Mouse (Mus musculus) regulatory T cell (primary cell): ENCODE results near the gene Olfr482.

Experiments used
- in situ Hi-C: fragments of 300-600 bp; cut with MboI, MseI; formaldehyde crosslinking; loops from one replicate; pipeline ENCODE4 v1.15.1; 2025; ENCODE audit warnings: high pct_unique_total_duplicates

Gene Olfr482

DNA sequence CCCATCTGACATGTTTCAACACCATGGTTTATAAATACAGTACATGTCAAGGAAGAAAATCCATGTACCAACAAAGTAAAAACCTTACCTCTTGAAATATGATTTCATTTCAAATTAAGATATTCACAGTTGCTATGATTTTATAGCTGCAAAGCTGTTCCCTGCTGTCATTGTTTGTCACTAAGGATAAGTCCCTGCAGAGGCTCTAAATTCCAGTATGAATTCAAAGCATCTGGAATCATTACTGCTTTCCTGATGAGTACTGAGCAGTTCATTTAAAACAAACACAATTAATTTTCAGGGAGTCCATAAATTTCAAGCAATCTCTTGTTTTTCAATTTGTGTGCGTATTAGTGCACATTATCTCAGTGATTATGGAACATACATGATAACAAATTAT, at the start of gene Olfr482:
Gene Olfr482, minus strand, starts transcription at position 101 of the 400 bp plus-strand sequence.
- in situ Hi-C loops: no loop called here

DNA sequence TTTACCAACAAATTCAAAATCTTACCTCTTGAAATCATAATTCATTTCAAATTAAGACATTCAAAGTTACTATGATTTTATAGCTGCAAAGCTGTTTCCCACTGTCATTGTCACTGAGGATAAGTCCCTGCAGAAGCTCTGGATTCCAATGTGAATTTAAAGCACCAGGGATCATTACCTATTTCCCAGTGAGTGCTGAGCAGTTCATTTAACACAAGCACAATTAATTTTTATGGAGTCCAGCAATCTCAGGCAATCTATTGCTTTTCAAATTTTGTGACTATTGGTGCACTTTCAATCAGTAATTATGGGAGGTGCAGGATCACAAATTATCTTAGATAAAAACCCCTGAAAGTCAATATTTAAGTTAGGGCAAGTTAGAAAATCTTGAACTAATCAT, 30.0 kb upstream of the Olfr482 start, which contains the start of gene Olfr484:
Gene Olfr484, minus strand, starts transcription at position 101 of the 400 bp plus-strand sequence.
- in situ Hi-C loops: no loop called here

DNA sequence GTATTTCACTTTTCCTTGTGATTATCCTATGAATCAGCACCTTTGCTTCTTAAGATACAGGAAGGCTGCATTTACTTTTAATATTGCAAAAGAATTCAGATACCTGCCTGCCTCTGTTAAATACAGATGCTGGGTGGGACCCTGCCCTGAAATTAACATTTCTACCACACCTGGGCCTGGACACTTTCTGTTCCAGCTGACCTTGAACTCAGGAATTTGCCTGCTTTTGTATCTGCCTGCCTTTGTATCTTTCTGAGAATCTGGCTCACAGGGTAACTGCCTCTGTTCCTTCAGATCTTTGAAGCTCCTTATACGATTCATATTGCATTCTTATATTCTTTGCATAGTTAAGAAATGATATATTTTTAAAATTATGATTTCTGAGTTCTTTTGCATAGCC, 24.0 kb upstream of the Olfr482 start:
- in situ Hi-C loops: no loop called here

DNA sequence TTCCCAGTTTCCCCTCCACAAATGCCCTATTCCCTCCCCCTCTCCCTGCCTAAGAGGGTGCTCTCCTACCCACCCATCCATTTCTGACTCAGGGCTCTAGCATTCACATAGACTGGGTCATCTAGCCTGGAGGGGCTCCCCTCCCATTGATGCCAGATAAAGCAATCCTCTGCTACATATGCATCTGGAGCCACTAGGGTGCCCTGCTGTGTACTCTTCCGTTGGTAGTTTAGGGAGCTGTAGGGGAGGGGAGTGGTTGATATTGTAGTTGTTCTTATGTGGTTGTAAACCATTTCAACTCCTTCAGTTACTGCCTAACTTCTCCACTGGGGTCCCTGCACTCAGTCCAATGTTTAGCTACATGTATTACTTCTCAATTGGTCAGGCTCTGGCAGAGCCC, 23.3 kb upstream of the Olfr482 start:
- in situ Hi-C loops: no loop called here

DNA sequence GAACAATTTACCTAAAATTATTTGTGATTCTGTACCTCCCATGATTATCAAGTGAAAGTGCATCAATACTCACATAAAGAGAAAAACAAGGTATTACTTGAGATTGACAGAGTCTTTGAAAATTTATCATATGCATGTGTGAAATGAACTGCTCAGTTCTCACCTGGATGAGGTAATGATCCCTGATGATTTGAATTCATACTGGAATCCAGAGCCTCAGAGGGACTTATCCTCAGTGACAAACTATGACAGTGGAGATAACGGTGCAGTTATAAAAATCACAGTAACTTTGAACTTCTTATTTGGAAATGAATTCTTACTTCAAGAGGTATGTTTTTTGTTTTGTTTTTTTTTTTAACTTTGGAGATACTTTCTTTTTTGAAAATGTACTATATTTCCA, 3.2 kb upstream of the Olfr482 start, which contains the start of gene Olfr483:
Gene Olfr483, plus strand, starts transcription at position 301 of the 400 bp plus-strand sequence.
- in situ Hi-C loops: no loop called here

DNA sequence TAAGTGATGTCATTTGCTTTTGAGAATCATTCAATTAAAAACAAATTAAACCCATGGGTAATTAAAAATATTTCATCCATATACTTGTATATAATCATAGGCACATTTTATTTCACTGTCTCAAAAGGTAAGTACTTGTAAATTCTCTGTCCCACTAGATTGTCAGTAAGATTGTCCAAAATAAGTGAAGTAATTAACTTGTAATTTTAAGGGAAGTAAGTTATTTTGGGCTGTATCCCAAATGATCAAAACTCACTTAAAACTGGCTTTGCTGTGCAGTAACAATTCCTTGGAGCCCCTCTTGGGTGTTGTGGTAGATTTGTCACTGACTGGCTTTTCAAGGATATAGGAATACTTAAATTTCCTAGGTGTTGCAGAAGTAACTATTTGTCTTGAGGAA, 17.8 kb downstream of the Olfr482 start, which contains the start of gene Olfr481:
Gene Olfr481, plus strand, starts transcription at position 301 of the 400 bp plus-strand sequence.
- in situ Hi-C loops: no loop called here

DNA sequence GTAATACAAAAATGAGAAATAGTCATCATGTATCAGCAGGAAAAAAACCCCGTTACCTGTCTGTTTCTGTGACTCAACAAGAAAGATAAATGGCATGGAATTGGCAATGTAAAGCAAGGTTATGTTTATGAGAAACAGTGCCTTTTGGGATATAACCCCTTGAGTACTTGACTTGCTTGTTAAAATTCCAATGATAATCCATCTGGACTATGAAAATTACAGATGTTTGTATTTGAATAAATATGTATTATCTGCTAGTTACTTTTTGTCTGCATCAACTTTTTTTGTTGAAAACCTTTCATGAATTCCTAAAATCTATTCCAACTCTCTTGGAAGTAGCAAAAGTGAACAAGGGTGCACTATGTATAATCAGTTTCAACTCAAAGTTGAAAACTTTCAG, 30.1 kb downstream of the Olfr482 start, which contains the start of gene Olfr480:
Gene Olfr480, minus strand, starts transcription at position 101 of the 400 bp plus-strand sequence.
- in situ Hi-C loops: no loop called here

DNA sequence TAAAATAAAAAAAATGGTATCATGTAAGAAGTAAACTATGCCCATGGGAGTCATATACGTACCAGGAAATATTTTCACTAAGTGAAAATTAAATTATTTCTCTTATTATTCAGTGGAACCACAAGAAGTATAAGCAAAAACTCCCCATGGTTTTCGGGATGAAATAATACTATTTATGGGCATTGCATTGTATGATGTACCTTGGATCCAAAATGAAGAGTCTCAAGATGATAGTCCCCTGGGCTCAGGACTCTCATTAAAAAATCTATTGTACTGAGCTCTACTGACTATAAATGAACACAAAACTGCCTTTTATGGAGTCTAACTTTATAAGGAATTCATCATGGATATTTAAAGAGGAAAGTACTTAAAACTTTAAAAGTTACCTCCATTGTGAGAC, 47.0 kb downstream of the Olfr482 start, which contains the start of gene Olfr479:
Gene Olfr479, plus strand, starts transcription at position 301 of the 400 bp plus-strand sequence.
- in situ Hi-C loops: no loop called here
